Mouse (Mus musculus): ENCODE measurements around the gene Gm14180. TPM values are rescaled to one million over a fixed set of nuclear protein-coding genes. Genes with fewer than 3 reads are reported as not detected.

The Gm14180 gene
- polyA plus RNA-seq (2012; rRNA removed; ENCODE audit: low replicate concordance) = not detected in 2 replicates

DNA sequence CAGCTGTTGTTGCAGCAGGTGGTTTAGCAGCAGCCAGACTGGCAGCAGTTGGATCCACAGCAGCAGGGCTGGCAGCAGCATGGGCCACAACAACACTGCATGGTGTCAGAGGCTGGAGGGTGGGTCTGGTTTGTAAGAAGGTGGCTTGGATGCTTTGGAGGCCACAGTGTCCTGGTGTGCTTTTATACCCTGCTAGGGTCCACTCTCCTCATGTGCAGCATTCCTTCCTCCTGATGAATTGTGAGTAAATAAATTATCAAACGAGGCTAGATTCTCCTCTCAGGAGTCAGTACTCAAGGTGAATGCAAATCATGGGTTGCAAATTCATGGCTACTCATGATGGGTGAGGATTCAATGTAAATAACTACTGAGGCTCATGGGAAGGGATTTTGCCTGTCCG is at the start of gene Gm14180:
Gene Gm14180 (minus strand): TSS at position 101 of the 400 bp plus-strand sequence.

DNA sequence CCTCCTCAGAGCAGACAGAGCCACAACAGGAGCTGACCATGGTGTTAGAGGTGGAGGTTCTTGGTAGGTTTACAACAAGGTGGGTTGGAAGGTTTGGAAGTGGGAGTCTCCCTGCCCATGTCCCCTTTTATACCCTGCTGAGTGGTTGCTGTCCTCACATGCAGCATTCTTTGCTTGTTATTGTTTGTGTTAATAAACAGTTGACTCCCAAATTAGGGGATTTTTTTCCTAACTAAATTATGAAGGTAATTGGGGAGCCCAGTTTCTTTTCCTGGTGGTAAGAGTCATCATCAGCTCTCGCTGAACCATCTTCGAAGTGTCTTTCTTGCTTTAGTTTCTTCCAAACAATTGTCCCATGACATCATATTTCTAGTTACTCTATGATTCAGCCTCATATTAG is 46.5 kb upstream of the Gm14180 start, which contains the start of gene Krtap4-8:
Gene Krtap4-8 (minus strand): TSS at position 101 of the 400 bp plus-strand sequence.

DNA sequence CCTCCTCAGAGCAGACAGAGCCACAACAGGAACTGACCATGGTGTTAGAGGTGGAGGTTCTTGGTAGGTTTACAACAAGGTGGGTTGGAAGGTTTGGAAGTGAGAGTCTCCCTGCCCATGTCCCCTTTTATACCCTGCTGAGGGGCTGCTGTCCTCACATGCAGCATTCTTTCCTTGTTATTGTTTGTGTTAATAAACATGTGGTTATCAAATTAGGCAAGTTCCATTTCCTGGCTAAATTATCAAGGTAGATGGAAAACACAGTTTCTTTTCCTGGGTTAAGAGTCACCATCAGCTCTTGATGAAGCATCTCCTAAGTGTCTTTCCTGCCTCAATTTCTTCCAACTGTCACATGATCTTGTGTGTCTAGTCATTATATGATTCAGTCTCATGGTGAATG is 38.7 kb upstream of the Gm14180 start, which contains the start of gene Gm11595:
Gene Gm11595 (minus strand): TSS at position 101 of the 400 bp plus-strand sequence.

DNA sequence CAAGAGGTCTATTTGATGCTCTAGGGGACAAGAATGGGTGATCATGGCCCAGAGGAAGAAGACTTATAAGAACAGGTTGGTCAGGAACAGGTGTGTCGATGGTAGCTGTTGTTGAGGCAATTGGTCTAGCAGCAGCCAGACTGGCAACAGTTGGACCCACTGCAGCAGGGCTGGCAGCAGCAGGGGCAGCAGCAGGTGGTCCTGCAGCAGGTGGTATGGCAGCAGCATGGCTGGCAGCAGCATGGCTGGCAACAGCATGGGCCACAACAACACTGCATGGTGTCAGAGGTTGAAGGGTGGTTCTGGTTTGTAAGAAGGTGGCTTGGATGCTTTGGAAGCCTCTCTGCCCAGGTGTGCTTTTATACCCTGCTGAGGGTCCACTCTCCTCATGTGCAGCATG is 43.6 kb downstream of the Gm14180 start, which contains the start of gene Gm14190:
Gene Gm14190 (minus strand): TSS at position 278 of the 400 bp plus-strand sequence.

Other genes with a start within 250 kb of the Gm14180 start
- gene Krt23, start 241.2 kb downstream of the Gm14180 start, polyA plus RNA-seq (2012; rRNA removed; ENCODE audit: low replicate concordance) = 2.8 and 3.9 TPM in 2 replicates
- gene Krt39, start 213.0 kb downstream of the Gm14180 start, polyA plus RNA-seq (2012; rRNA removed; ENCODE audit: low replicate concordance) = not detected in 2 replicates
- gene Krt40, start 191.1 kb downstream of the Gm14180 start, polyA plus RNA-seq (2012; rRNA removed; ENCODE audit: low replicate concordance) = not detected in 2 replicates
- gene Krtap3-3, start 183.4 kb downstream of the Gm14180 start, polyA plus RNA-seq (2012; rRNA removed; ENCODE audit: low replicate concordance) = not detected in 2 replicates
- 0.43 and 2.2 TPM in 2 replicates for gene Krtap3-2, start 177.4 kb downstream of the Gm14180 start, polyA plus RNA-seq (2012; rRNA removed; ENCODE audit: low replicate concordance)
- gene Gm11939, start 174.8 kb downstream of the Gm14180 start, polyA plus RNA-seq (2012; rRNA removed; ENCODE audit: low replicate concordance) = not detected in 2 replicates
- gene Krtap3-1, start 167.7 kb downstream of the Gm14180 start, polyA plus RNA-seq (2012; rRNA removed; ENCODE audit: low replicate concordance) = not detected in 2 replicates
- gene Krtap1-5, start 153.3 kb downstream of the Gm14180 start, polyA plus RNA-seq (2012; rRNA removed; ENCODE audit: low replicate concordance) = not detected in 2 replicates
- not detected in 2 replicates for gene Krtap1-4, start 150.6 kb downstream of the Gm14180 start, polyA plus RNA-seq (2012; rRNA removed; ENCODE audit: low replicate concordance)
- gene Krtap1-3, start 143.0 kb downstream of the Gm14180 start, polyA plus RNA-seq (2012; rRNA removed; ENCODE audit: low replicate concordance) = not detected in 2 replicates
- gene Krtap9-3, start 136.2 kb downstream of the Gm14180 start, polyA plus RNA-seq (2012; rRNA removed; ENCODE audit: low replicate concordance) = not detected in 2 replicates
- gene Gm11938, start 131.0 kb downstream of the Gm14180 start, polyA plus RNA-seq (2012; rRNA removed; ENCODE audit: low replicate concordance) = not detected in 2 replicates
- not detected in 2 replicates for gene Gm11937, start 124.1 kb downstream of the Gm14180 start, polyA plus RNA-seq (2012; rRNA removed; ENCODE audit: low replicate concordance)
- not detected in 2 replicates for gene Krtap2-4, start 119.4 kb downstream of the Gm14180 start, polyA plus RNA-seq (2012; rRNA removed; ENCODE audit: low replicate concordance)
- not detected in 2 replicates for gene Gm11562, start 113.9 kb downstream of the Gm14180 start, polyA plus RNA-seq (2012; rRNA removed; ENCODE audit: low replicate concordance)
- not detected in 2 replicates for gene Krtap4-1, start 106.1 kb downstream of the Gm14180 start, polyA plus RNA-seq (2012; rRNA removed; ENCODE audit: low replicate concordance)
- not detected in 2 replicates for gene Krtap4-2, start 99.2 kb downstream of the Gm14180 start, polyA plus RNA-seq (2012; rRNA removed; ENCODE audit: low replicate concordance)
- not detected in 2 replicates for gene Krtap4-7, start 90.2 kb downstream of the Gm14180 start, polyA plus RNA-seq (2012; rRNA removed; ENCODE audit: low replicate concordance)
- gene Gm11555, start 84.1 kb downstream of the Gm14180 start, polyA plus RNA-seq (2012; rRNA removed; ENCODE audit: low replicate concordance) = not detected in 2 replicates
- gene Gm11563, start 75.3 kb downstream of the Gm14180 start, polyA plus RNA-seq (2012; rRNA removed; ENCODE audit: low replicate concordance) = not detected in 2 replicates
- not detected in 2 replicates for gene Krtap4-6, start 68.3 kb downstream of the Gm14180 start, polyA plus RNA-seq (2012; rRNA removed; ENCODE audit: low replicate concordance)
- not detected in 2 replicates for gene Gm14190, start 43.5 kb downstream of the Gm14180 start, polyA plus RNA-seq (2012; rRNA removed; ENCODE audit: low replicate concordance)
- not detected in 2 replicates for gene Gm11595, start 38.6 kb upstream of the Gm14180 start, polyA plus RNA-seq (2012; rRNA removed; ENCODE audit: low replicate concordance)
- gene Krtap4-8, start 46.4 kb upstream of the Gm14180 start, polyA plus RNA-seq (2012; rRNA removed; ENCODE audit: low replicate concordance) = not detected in 2 replicates
- not detected in 2 replicates for gene Krtap4-9, start 50.9 kb upstream of the Gm14180 start, polyA plus RNA-seq (2012; rRNA removed; ENCODE audit: low replicate concordance)
- not detected in 2 replicates for gene Gm11596, start 59.2 kb upstream of the Gm14180 start, polyA plus RNA-seq (2012; rRNA removed; ENCODE audit: low replicate concordance)
- not detected in 2 replicates for gene Gm11569, start 64.6 kb upstream of the Gm14180 start, polyA plus RNA-seq (2012; rRNA removed; ENCODE audit: low replicate concordance)
- gene Gm11554, start 70.2 kb upstream of the Gm14180 start, polyA plus RNA-seq (2012; rRNA removed; ENCODE audit: low replicate concordance) = not detected in 2 replicates
- gene Krtap4-13, start 75.6 kb upstream of the Gm14180 start, polyA plus RNA-seq (2012; rRNA removed; ENCODE audit: low replicate concordance) = not detected in 2 replicates
- gene Gm11564, start 81.4 kb upstream of the Gm14180 start, polyA plus RNA-seq (2012; rRNA removed; ENCODE audit: low replicate concordance) = not detected in 2 replicates
- not detected in 2 replicates for gene 2300003K06Rik, start 103.8 kb upstream of the Gm14180 start, polyA plus RNA-seq (2012; rRNA removed; ENCODE audit: low replicate concordance)
- gene Krtap4-16, start 117.3 kb upstream of the Gm14180 start, polyA plus RNA-seq (2012; rRNA removed; ENCODE audit: low replicate concordance) = not detected in 2 replicates
- not detected in 2 replicates for gene Gm11568, start 123.6 kb upstream of the Gm14180 start, polyA plus RNA-seq (2012; rRNA removed; ENCODE audit: low replicate concordance)
- not detected in 2 replicates for gene Gm11559, start 130.2 kb upstream of the Gm14180 start, polyA plus RNA-seq (2012; rRNA removed; ENCODE audit: low replicate concordance)
- not detected in 2 replicates for gene Krtap9-1, start 139.1 kb upstream of the Gm14180 start, polyA plus RNA-seq (2012; rRNA removed; ENCODE audit: low replicate concordance)
- gene Gm11567, start 144.9 kb upstream of the Gm14180 start, polyA plus RNA-seq (2012; rRNA removed; ENCODE audit: low replicate concordance) = not detected in 2 replicates
- gene Krtap31-1, start 173.6 kb upstream of the Gm14180 start, polyA plus RNA-seq (2012; rRNA removed; ENCODE audit: low replicate concordance) = not detected in 2 replicates
- gene Gm11565, start 180.5 kb upstream of the Gm14180 start, polyA plus RNA-seq (2012; rRNA removed; ENCODE audit: low replicate concordance) = not detected in 2 replicates
- gene Krtap31-2, start 202.0 kb upstream of the Gm14180 start, polyA plus RNA-seq (2012; rRNA removed; ENCODE audit: low replicate concordance) = not detected in 2 replicates
- not detected in 2 replicates for gene Krtap9-5, start 214.2 kb upstream of the Gm14180 start, polyA plus RNA-seq (2012; rRNA removed; ENCODE audit: low replicate concordance)
- not detected in 2 replicates for gene Krtap29-1, start 244.8 kb upstream of the Gm14180 start, polyA plus RNA-seq (2012; rRNA removed; ENCODE audit: low replicate concordance)

Data from mammary gland, adult 2 months (tissue).